Mouse (Mus musculus): ENCODE results near the gene H2-T24. TPM values are rescaled to one million over a fixed set of nuclear protein-coding genes. Genes with fewer than 3 reads are reported as not detected.

H2-T24 gene
- total RNA-seq, 1 experiment from 2014 or later = 292 TPM

DNA sequence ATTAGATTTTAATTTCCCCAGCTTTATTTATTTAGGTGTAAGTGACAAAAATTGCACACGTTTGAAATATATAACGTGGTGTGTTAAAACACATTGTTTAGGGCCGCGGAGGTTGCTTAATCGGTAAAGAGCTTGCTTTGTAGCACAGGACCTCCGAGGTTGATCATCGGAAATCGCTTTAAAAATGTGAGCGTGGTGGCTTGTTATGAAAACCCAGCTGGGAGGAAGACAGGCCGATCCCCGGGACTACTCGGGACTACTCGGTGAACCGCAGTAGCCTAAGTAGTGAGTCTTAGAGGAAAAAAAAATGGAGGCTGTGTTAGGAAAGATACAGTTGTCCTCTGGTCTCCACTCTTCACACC lies 25.5 kb downstream of the H2-T24 start:
- no peak for ATAC-seq (ENCODE audit: extremely low read depth, insufficient number of reproducible peaks, low FRiP score, poor library complexity, severe bottlenecking)

DNA sequence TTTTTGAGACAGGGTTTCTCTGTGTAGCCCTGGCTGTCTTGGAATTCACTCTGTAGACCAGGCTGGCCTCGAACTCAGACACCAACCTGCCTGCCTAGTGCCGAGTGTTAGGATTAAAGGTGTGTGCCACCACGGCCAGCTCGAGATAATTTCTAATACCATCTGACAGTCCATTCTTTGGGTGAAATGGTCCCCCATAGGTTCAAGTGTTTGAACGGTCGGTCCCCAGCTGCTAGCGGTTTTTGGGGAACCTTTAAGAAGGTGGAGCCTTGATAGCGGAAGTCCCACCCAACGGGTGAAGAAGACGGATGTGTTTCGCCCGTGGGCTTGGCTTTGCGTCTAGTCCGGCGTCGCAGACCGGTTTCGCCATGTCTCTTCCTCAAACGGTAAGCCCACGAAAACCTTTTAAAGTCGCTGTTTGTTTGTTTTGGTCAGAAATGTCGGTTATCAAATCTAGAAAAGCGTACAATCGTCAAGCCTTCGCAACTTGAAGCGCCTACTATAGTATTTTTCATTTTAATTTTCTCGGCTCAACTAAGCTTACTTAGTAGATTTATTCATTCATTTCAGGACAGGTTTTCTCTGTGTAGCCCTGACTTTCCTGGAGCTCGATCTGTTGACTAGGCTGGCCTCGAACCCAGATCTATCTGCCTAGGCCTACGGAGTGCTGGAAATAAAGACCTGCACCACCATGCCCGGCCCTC lies 26.0 kb downstream of the H2-T24 start:
- ATAC-seq (ENCODE audit: extremely low read depth, insufficient number of reproducible peaks, low FRiP score, poor library complexity, severe bottlenecking) = peak; percentile 62

DNA sequence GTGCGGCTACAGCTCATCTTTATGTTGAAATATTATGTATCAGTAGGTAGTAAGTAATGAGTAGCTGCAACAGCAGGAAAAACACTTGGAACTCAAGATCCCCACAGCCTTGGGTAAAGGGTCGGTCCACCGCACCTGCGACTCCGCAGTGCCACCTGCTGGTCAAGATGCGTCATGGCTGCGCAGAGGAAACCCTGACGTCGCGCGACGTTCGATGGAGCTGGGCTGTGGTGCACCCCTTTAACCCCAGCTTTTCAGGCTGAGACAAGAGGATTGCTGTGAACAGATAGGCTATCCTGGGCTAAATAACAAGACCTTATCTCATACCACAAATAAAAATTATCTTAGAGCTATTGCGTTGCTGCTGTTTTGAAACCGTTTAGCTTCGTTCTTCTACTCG lies 26.7 kb downstream of the H2-T24 start:
- peak; percentile 58 for ATAC-seq (ENCODE audit: extremely low read depth, insufficient number of reproducible peaks, low FRiP score, poor library complexity, severe bottlenecking)

DNA sequence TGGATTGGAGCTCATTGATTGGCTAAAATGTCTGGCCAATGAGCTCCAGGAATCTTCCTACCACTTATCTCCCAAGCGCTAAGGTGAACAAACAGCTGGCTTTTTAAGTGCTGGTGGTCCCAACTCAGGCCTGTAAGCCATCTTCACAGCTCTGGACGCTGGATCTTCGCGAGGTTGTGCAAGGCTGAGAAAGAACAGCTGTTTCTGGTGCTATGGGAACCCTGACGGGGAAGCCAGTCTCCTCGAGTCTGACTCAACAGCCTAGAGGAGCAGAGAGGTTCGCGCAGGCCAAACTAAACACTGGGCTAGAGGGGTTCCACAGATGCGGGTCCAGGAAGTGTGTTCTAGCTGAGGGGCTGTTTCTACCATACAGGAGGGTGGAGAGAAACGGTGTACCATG lies 28.6 kb downstream of the H2-T24 start:
- ATAC-seq (ENCODE audit: extremely low read depth, insufficient number of reproducible peaks, low FRiP score, poor library complexity, severe bottlenecking) = no peak

DNA sequence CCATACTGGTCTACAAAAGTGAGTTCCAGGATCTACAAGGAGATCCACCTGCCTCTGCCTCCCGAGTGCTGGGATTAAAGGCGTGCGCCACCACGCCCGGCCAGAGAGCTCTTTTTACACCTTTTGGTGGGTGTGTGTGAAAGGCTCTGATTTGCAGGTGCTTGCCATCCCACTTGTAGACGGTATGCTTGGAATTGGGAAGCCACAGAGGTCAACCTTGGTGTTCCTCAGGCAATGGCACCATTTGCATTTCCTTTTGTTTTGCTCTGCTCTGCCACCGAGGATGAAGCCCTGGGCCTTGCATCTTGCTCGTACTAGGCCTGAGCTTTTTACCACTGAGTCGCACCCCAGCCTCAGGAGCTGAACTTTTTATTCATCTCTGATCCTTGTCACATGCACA lies 38.6 kb downstream of the H2-T24 start:
- ATAC-seq (ENCODE audit: extremely low read depth, insufficient number of reproducible peaks, low FRiP score, poor library complexity, severe bottlenecking) = no peak

DNA sequence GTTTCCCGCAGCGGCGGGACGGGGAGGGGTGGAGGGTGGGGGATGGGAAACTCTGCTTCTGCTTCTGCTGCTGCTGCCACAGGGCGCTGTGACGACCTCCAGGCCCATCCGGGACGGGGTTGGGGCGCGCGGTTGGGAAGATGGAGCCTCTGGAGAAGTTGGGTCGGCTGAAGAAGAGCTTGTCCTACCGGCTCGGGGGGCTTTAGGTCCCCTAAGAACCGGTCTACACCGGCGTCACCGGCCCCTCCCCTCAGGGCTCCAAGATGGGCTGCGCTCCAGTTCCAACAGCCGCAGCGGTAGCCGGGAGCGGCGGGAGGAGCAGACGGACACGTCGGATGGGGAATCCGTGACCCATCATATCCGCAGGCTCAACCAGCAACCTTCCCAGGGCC lies 40.0 kb downstream of the H2-T24 start:
- ATAC-seq (ENCODE audit: extremely low read depth, insufficient number of reproducible peaks, low FRiP score, poor library complexity, severe bottlenecking) = no peak; the same call in 1 of the 2 replicates

DNA sequence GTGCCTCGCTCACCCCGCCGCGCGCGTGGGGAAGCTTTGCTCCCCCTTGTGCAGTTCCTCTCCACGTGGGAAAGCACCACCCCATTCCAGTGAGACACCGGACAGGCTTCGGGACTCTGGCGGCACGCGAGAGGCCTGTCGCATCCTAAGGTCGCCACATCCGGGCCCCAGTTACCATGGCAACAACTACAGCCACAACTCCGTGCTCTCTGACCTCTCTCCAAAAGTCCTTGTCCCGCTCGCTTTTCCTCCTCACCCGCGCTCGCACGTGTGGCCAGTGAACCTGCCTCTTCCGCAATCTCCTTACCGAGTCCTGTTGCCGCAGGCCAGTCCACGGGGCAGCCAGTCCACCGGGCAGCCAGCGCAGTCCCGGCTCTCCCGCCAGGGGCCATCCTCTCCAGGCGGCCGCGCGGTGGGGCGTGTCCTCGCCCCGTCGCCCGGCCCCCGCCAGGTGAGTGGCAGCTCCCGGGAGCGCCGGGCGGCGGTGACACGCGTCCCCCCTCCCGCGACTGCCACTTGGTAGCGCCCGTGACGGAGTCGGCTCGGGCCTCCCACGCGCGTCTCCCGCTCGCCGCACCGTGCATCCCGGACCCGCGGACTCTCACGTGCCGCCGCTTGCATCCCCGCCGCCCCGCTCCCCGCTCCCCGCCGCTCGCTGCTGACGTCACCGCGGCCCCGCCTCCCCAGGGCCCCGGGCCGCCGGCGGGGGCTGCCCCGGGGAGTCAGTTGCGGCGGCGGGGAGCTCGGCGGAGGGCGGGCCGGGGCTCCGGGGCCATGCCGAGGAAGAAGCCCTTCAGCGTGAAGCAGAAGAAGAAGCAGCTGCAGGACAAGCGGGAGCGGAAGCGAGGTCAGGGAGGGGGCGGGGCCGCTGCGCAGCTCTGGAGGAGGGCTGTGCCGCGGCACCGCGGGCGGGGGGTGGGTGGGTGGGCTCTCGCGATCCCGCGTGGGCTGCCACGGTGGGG lies 40.7 kb downstream of the H2-T24 start, which contains the start of the genes Gnl1 and Prr3:
TSS of gene Gnl1 (plus strand) at position 451 of the 962 bp plus-strand sequence.
TSS of gene Prr3 (minus strand) at position 836 of the 962 bp plus-strand sequence.
- ATAC-seq (ENCODE audit: extremely low read depth, insufficient number of reproducible peaks, low FRiP score, poor library complexity, severe bottlenecking) = peak; percentile 68

DNA sequence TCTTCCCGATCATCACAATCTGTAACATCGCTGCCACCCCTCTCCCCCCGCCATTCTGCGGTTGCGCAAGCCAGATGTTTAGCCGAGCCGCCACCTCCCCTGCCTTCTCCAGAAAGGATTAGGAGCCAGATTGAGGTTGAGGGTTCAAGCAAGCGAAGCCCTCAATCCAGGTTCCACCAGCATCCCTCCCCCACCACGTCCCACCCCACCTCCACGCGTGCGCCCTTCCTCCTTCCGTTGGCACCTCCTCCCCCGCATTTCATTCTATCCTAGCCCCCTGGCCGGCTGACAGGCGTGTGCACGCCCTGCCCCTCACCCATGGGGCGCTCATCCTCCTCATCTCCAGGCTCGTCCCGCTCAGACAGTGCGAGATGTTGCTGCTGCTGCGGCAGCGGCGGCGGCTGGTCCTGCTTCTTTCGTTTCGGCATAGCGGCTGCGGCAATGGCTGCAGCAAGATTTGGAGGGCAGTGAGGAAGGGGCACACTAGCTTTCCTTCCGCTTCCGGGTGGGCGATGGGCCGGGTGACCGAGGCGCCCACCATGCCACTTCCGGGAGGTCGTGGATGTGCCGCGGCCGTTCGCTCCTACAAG lies 41.5 kb downstream of the H2-T24 start:
- no peak; the same call in 1 of the 2 replicates for ATAC-seq (ENCODE audit: extremely low read depth, insufficient number of reproducible peaks, low FRiP score, poor library complexity, severe bottlenecking)

DNA sequence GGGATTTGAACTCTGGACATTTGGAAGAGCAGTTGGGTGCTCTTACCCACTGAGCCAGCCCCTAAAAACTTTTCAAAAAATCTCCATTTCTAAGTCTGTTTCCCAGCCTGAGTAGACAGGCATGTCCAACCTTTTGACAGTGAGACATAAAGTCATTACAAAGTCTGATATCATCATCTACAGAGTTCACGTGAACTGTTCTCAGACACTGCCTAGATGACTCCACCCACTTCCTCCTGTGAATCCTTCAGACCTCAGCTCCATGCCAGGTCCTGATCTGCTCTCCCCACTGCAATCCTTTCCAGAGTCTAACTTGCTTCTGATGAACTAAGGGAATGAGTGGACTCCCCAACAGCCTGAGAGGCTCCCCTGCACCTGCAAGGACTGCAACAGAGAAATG lies 48.2 kb downstream of the H2-T24 start:
- no peak for ATAC-seq (ENCODE audit: extremely low read depth, insufficient number of reproducible peaks, low FRiP score, poor library complexity, severe bottlenecking)

DNA sequence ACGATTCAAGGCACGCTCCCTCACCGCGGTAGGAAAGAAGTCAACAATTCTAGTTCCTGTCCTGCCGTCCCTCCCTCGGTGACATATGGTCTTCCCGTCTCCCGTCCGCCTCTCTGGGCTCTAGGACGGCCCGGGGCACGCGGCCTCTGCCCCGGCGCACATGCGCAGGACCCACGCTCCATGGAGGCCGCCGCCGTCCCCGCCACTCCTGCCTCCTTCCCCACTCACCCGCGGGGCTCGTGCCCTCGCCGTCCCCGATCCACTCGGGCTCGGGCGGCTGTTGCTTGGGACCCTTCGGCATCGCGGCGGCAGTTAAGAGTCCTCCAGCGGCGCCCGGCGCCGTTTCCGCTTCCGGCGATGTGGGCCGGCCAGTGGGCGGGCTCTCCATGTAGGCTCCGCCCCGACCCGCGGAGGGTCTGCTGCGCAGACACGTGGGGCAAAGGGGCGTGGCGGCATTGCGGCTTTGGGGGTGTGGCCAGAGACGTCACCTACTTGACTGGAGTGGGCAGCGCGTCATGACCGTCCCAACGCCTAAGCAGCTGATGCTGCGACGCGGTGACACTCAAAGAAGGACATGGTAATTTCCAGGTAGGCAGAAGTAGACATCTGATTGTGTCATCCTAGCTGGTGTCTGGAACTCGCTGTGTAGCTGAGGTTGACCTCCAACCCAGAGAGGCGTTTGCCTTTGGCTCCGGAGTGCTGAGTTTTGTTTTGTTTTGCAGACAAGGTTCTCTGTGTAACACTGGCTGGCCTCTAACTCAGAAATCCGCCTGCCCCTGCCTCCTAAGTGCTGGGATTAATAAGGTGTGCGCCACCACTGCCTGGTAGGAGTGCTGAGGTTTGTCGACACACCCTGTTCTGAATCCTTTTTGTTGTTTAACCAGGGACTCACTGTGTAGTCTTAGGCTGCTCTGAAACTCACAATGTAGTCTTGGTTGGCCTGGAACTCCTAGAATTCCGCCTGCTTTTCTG lies 50.7 kb downstream of the H2-T24 start, which contains the start of gene Abcf1:
TSS of gene Abcf1 (minus strand) at position 344 of the 972 bp plus-strand sequence.
- ATAC-seq (ENCODE audit: extremely low read depth, insufficient number of reproducible peaks, low FRiP score, poor library complexity, severe bottlenecking) = peak; percentile 96

DNA sequence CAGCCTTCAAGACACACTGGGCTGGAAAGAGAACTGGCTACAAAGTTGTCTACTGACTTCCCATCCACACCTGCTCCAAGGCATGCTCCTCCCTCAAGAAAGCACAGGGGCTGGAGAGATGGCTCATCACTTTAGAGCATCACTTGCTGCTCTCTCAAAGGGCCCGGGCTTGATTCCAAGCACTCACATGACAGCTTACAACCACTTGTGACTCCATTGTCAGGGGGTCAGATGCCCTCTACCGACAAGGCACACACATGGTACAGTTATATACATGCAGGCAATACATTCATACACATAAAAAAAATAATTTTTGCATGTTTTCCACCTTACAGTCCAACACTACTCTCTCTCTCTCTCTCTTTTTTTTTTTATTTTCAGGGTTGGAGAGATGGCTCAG lies 52.7 kb downstream of the H2-T24 start:
- no peak for ATAC-seq (ENCODE audit: extremely low read depth, insufficient number of reproducible peaks, low FRiP score, poor library complexity, severe bottlenecking)

DNA sequence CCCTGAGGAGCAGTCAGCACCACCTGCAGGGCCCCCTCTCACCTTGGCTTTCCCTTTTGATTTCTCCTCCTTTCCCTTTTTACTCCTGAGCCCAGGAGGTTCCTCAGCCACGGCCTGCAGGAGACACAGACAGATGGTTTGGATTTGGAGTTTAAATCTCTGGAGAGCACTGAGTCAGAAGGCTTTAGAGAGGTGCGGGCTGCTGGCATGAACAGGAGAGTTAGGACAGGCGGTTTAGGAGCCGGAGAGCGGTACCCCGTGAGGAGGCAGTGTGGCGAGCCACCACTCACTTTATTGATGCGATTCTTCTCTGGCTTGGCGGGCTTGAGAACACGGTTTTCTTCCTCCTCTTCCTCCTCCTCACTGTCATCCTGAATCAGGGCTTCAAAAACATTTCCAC lies 57.1 kb downstream of the H2-T24 start:
- no peak for ATAC-seq (ENCODE audit: extremely low read depth, insufficient number of reproducible peaks, low FRiP score, poor library complexity, severe bottlenecking)

DNA sequence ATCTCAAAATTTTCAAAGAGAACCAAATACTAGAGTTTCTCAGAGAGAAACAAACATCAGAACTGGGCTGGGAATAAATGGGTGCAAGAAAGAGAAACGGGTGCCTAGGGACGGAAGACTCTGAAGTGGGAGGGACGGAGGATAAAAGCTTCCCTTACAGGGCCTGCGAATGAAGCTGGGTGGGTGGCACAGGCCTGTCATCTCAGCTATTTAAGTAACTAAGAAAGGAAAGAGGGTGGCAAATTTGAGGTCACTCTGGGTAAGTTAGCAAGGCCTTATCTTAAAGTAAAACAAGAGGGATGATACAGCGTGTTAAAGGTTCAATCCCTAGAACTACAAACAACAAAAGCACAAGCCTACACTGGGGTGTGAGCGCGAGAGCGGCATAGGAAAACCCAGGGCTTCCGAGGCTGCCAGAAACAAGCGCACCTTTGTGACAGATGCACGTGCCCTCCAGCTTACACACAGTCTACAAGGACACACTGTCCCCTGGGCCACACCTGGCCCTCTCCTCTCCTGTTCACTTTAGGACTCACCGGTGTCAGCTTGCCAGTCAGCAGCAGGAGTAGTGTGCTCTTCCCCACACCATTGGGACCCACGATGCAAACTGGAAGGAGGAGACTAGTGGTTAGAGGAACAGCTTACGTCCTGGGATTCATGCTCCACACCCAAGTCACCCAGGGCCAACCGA lies 61.7 kb downstream of the H2-T24 start:
- ATAC-seq (ENCODE audit: extremely low read depth, insufficient number of reproducible peaks, low FRiP score, poor library complexity, severe bottlenecking) = no peak

Other genes starting within 250 kb of the H2-T24 start
- gene Ier3, start 198.9 kb downstream of the H2-T24 start, total RNA-seq (2017) = 74.1 and 100 TPM in 2 replicates
- 172 and 193 TPM in 2 replicates for gene Flot1, start 197.3 kb downstream of the H2-T24 start, total RNA-seq (2017)
- gene Tubb5, start 182.3 kb downstream of the H2-T24 start, total RNA-seq (2017) = 182 and 191 TPM in 2 replicates
- gene Mdc1, start 179.0 kb downstream of the H2-T24 start, total RNA-seq (2017) = 22.5 and 30.7 TPM in 2 replicates
- 42.5 and 45.6 TPM in 2 replicates for gene Nrm, start 159.2 kb downstream of the H2-T24 start, total RNA-seq (2017)
- 146 and 163 TPM in 2 replicates for gene Ppp1r18, start 155.0 kb downstream of the H2-T24 start, total RNA-seq (2017)
- gene Dhx16, start 140.7 kb downstream of the H2-T24 start, total RNA-seq (2017) = 106 and 121 TPM in 2 replicates
- gene 2310061I04Rik, start 123.1 kb downstream of the H2-T24 start, total RNA-seq (2017) = 9.6 and 12.8 TPM in 2 replicates
- gene Atat1, start 110.5 kb downstream of the H2-T24 start, total RNA-seq (2017) = 26.9 and 31.3 TPM in 2 replicates
- 29.3 and 36.8 TPM in 2 replicates for gene Mrps18b, start 104.2 kb downstream of the H2-T24 start, total RNA-seq (2017)
- gene Ppp1r10, start 104.1 kb downstream of the H2-T24 start, total RNA-seq (2017) = 413 and 415 TPM in 2 replicates
- gene Abcf1, start 50.8 kb downstream of the H2-T24 start, total RNA-seq (2017) = 162 and 172 TPM in 2 replicates
- 39.3 and 41.5 TPM in 2 replicates for gene Gnl1, start 40.7 kb downstream of the H2-T24 start, total RNA-seq (2017)
- gene Prr3, start 40.3 kb downstream of the H2-T24 start, total RNA-seq (2017) = 21.6 and 33.6 TPM in 2 replicates
- gene H2-T23, start 12.3 kb upstream of the H2-T24 start, total RNA-seq (2017) = 431 and 448 TPM in 2 replicates
- 101 and 107 TPM in 2 replicates for gene H2-T22, start 22.2 kb upstream of the H2-T24 start, total RNA-seq (2017)
- gene Gm6034, start 22.4 kb upstream of the H2-T24 start, total RNA-seq (2017) = not detected in 2 replicates
- gene Gm11127, start 37.8 kb upstream of the H2-T24 start, total RNA-seq (2017) = not detected in 2 replicates
- gene Gm19684, start 101.1 kb upstream of the H2-T24 start, total RNA-seq (2017) = 1.2 and 1.4 TPM in 2 replicates
- not detected in 2 replicates for gene Gm7030, start 108.9 kb upstream of the H2-T24 start, total RNA-seq (2017)
- gene Gm8909, start 148.0 kb upstream of the H2-T24 start, total RNA-seq (2017) = not detected in 2 replicates
- not detected in 2 replicates for gene H2-T3, start 169.7 kb upstream of the H2-T24 start, total RNA-seq (2017)
- gene Rpp21, start 237.5 kb upstream of the H2-T24 start, total RNA-seq (2017) = 26.3 and 30.1 TPM in 2 replicates

All from neutrophil, adult 5-6 weeks (primary cell).